Mouse (Mus musculus) CD4-positive helper T cell, adult 2 months (primary cell): ENCODE data around the gene Elobl.
"Not testable (repeated sequence)": the region's sequence is repeated elsewhere in the genome, so short reads cannot be mapped to it uniquely, and the experiment has no call there.

Experiments
- DNase-seq: peaks from one replicate; pipeline ENCODE4 v3.0.0-alpha.2; 2012; ENCODE audit warnings: low read depth, missing footprints, low spot score

Elobl gene

DNA sequence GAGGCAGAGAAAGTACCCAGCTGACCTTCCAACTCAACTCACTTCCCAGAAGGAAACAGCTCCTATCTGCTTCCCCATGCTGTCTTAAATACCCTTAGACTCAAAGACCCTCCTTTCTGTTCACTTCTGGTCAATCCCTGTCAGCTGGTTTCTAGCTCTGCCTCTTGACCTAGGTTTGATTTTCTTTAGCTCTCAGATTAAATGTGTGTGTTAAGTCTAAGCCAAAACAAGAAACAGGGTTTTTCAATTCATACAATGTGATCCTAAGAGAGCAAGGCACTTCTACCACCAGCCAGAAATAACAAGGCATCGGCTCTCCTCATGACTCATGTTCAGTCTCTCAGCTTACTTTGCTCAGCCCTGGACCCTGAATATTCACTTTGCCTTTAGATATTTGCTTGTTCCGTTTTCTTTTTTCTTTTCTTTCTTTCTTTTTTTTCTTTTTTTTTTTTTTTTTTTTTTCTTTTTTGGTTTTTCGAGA, at the start of gene Elobl:
Gene Elobl (minus strand): TSS at position 51 of the 481 bp plus-strand sequence.
- no peak for DNase-seq

DNA sequence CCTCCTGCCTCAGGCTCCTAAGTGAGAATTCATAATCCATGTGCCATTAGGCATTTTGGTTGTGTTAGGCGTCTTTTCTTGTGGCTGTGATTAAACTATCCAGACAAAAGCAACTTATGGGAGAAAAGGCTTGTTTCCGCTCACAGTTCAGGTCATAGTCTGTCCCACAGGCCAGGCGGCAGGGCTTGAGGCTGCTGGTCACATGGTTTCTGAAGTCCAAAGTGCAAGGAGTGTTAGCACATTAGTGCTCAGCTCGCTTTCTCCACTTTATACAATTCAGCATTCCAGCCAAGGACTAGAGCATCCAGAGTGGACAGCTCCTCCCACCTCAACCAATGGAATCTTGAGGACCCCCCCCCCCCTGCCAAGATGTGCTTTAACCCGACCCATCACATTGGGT, 45.5 kb upstream of the Elobl start:
- no peak for DNase-seq

DNA sequence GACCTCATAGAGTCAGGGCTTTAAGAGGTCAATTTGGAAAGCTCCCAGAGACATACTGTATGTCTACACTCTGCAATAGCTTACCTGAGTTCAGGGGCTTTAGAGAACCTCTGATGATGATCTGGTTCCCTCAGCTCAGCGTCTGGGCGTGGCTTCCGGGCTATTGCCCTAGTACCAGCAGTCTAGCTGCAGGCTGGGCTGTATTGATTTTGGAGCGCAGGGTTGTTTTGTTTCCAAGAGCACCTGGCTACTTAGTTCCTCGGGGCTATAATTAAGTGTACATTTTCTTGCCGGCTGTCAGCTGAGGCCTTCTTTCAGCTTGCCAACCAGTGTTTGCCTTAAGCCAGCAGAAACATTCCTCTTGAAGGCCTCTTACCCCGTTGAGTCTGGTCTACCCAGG, 42.8 kb upstream of the Elobl start:
- DNase-seq = no peak

DNA sequence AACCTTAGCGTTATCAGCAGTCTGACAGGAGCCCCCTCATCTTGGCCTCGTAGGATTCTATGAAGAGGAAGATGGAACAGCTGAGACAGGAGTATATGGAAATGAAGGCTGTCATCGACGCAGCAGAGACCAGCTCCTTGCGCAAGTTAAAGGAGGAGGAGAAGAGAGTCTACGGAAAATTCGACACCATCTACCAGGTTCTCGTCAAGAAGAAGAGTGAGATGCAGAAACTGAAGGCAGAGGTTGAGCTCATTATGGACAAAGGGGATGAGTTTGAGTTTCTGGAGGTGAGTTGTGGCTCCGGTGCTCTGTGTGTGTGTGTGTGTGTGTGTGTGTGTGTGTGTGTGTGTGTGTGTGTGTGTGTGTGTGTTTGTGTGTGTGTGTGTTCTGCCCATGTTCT, 42.3 kb upstream of the Elobl start:
- DNase-seq = no peak

DNA sequence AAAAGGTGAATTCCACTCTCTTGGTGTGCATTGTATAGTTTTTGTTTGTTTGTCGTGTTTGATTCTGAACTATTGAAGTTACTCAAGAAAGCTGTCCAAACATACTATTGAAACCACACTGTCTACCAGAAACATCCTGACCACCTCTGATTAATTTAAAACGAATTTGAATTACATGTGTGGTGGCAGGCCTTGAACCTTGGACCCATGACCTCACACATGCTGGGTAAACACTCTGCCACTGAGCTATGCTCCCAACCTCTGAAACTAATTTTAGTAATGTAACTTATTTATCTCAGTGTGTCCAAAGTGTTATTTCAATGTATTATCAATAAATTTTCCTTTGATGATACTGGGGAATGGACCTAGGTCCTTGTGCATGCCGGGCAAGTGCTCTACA, 40.9 kb upstream of the Elobl start:
- DNase-seq = no peak

DNA sequence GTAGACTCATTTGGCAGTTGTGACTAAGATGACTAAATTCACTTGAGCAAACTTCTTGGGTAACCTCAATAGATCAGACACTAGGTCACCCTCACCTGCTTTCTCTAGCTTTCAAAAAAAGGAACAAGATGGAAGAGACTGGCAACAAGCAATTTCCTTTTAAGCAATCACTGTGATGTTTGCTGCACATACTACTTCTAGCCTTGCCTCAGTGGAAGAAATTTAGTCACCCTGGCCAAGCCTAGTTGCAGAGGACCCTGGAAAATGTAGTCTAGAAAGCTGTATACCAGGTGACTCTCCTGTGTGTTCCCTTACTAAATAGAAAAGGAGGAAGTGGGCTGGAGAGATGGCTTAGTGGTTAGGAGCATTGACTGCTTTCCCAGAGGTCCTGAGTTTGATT, 39.7 kb upstream of the Elobl start:
- DNase-seq = no peak

DNA sequence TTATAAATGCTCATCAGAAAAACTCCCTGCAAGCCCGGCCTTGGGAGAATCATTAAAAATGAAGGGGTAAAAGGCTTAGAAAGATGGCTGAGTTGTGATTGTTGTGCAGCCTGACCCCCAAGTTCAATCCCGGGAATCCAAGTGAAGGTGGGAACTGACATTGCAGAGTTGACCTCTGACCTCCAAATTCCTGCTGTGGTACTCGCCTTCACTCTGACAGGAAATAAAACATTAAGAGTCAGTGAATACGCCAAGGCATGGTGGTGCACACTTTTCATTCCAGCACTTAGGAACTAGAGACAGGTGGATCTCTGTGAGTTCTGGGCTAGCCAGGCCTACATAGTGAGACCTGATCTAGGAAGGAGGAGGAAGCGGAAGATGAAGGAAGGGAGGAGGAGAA, 38.7 kb upstream of the Elobl start:
- no peak for DNase-seq

DNA sequence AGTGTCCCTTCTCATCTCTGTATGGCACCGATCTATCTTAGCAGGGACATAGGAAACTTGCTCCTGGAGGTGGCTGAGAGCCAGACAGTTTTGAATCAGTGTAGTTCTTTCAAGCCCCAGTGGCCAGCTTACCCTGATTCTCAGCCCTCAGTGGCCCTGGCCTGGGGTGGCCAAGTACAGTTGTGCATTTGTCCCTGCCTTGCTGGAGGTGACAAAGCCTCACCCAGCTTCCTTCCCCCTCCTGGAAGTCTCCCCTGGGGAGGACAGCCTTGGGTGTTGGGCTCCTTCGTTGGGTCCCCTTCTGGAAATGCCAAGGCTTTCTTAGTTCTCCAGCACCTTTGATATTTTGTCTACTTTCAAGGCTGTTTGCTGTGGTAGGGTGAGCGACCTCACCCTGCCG, 37.0 kb upstream of the Elobl start:
- no peak for DNase-seq

DNA sequence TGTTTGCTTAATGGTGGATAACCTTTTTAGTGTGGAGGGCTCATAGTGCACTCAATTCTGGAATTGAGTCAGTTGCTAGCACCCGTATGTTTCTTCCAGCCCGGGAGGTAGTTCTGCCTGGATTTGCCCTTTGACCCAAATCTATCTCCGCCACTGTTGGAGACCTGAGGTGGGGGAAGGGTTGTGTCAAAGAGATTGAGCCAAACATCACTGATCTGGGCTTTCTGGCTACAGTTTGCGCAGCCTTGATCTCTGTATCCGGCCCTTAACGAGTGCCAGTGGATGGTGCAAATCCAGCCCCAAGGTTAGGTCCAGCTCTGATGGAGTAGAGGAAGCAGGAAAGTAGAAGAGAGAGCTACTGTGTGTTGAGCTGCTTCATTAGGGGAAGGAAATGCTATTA, 36.3 kb upstream of the Elobl start:
- DNase-seq = no peak

DNA sequence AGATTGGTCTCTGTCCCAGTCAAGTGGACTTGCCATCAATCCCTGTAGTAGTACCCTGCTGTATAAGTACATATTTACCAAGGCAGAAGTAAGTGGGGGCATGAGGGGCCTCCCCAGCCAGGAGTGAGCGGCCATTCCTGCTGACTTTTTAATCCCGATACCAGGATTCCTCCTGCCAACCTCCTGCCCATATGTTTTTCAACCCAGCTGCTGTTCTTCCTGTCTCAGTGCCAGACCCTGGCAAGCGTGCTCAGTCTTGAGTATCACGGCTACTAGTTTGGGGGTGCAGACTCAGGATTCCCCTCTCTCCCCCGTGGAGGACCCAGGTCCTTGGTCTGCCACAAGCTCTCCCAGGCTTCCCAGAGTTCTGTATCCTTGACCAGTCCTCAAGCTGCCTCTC, 35.9 kb upstream of the Elobl start:
- DNase-seq = no peak

DNA sequence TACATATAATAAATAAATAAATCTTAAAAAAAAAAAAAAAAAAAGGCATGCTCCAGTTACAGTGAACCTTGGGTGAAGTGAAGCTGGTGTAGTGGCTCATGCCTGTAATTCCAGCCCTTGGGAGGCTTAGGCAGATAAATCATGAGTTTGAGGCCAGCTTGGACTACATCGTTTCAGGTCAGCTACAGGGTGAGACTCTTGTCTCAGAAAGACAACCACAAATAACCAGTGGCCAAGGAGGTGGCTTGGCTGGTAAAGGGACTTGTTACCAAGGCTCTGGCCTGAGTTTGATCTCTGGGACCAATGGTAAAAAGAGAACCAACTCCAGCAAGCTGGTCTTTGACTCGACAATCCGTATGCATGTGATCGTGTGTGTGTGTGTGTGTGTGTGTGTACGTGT, 35.3 kb upstream of the Elobl start:
- DNase-seq = no peak

DNA sequence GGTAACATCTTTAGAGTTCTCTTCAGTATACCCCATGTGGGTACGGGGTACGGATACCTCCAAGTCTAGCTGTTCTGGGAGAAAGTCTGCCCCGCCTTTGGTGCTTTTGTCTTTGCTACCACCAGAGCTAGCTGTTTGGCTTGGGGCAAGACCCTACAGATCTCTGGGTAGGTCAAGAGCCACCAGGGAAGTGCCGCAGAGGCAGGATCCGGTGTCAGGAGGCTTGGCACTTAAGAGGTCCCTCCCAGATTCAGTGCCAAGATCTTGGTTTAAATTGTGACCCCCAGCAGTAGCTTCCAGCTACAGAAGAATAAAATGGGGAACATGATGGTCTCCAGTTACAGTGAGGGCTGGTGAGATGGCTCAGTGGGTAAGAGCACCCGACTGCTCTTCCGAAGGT, 34.8 kb upstream of the Elobl start:
- no peak for DNase-seq

DNA sequence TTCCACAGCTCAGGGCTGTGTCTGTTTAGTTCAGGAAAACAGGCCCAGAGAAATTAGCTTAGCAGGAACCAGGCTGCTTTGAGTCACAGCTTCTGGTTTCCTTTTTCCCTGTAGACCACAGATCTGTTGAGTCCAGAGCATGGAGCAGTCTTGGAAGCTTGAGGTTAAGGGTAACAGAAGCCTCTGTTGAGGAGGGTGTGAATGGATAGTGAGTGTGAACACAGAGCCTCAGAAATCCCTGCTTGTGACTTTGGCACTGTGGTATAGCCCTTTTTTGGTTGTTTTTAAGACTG, 33.7 kb upstream of the Elobl start:
- peak; percentile 22 for DNase-seq

DNA sequence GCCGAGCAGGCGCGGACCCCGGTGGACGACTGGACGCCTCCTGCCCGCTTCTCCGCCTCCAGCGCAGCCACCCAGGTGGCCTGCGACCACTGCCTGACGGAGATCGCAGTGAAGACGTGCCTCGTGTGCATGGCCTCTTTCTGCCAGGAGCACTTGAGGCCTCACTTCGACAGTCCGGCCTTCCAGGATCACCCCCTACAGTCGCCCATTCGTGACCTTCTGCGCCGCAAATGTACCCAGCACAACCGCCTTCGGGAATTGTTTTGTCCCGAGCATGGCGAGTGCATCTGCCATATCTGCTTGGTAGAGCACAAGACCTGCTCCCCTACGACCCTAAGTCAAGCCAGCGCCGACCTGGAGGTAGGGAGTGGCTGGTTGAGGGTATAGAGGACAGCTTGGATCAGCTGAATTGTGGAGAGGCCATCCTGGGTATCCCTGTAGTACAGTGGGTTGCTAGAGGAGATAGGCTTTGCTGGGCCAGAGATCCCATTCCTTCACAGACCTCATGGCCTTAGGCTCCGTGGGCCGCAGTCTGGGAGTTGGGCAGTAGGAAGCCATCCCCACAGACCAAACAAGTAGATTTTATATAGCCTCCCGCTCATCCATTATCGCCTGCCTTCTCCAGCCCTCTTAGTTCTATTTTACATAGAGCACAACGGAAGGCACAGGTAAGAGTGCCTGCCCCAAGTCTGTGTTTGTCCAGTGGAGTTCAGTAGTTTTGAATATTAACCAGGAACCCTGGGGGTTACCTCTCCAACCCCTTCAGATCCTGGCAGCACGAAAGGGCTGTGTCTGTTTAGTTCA, 33.2 kb upstream of the Elobl start:
- peak; percentile 18 for DNase-seq

DNA sequence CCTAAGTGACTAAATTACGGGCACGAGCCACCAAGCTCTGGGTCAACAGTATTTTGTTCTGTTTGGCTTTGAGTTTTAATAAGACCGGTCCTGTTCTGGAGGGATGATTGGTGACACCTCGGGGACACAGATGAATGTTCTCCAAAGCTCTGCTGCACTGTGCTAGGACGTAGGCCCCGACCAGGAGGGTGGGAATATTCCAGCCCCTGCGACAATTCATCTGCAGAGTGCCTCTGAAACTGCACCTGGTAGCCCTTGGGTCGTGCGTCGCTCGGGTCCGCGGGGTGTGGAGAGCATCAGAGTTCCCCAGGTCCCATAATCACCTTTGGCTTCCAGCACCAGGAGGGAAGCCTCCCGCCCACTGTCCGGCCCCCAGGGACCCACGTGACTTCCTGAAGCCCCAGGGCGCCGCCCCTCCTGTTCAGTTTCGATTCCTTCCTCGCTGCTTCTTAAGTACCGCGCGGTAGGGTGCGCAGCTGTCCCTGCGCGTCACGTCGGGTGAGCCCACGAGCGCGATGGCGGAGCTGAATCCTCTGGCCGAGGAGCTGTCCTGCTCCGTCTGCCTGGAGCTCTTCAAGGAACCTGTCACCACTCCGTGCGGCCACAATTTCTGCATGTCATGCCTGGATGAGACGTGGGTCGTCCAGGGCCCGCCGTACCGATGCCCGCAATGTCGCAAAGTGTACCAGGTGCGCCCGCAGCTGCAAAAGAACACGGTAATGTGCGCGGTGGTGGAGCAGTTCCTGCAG, 32.4 kb upstream of the Elobl start, which contains the start of gene Trim25:
Gene Trim25 (plus strand): TSS at position 403 of the 749 bp plus-strand sequence.
- DNase-seq = peak; percentile 96

DNA sequence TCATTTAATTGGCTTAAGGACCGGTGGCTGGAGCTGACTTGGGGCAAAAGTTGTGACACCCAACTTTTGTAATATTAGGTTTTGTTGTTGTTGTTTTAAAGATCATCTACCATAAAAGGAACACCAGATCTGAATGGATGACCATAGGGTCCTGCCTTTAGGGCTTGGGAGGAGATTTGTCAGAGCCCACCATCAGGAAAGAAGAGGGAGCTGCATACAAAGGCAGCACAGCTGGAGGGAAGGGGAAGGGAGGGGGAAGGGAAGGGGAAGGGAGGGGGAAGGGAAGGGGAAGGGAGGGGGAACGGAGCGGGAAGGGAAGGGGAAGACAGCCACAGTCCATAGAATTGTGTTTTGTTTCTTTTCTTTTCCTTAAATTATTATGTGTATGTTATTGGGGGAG, 31.7 kb upstream of the Elobl start:
- no peak for DNase-seq

DNA sequence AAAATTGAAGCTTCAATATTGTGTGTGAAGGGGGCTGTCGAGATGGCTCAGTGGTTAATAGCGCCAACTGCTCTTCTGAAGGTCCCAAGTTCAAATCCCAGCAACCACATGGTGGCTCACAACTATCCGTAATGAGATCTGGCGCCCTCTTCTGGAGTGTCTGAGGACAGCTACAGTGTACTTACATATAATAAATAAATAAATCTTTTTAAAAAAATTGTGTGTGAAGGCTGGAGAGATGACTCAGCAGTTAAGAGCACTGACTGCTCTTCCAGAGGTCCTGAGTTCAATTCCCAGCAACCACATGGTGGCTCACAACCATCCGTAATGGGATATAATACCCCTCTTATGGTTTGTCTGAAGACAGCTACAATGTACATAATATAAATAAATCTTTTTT, 30.6 kb upstream of the Elobl start:
- DNase-seq = not testable (repeated sequence)

DNA sequence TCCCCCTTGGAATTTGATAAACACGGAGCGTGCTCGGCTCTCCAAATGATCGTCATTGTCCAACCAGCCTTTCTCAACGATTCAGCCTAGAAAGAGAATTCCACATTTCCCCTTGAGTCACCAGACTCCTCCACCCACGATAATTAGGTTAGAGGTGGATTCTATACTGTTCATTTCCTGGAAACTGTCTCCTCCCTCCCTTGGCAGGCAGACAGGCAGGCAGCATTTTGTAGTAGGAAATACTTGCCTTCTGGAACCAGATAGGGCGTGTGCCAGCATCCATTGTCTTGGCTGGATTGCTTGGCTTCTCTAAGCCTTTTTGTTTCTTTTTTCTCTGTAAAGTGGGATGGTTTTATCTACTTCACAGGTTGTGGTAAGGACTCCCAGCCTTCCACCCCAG, 29.7 kb upstream of the Elobl start:
- DNase-seq = no peak

DNA sequence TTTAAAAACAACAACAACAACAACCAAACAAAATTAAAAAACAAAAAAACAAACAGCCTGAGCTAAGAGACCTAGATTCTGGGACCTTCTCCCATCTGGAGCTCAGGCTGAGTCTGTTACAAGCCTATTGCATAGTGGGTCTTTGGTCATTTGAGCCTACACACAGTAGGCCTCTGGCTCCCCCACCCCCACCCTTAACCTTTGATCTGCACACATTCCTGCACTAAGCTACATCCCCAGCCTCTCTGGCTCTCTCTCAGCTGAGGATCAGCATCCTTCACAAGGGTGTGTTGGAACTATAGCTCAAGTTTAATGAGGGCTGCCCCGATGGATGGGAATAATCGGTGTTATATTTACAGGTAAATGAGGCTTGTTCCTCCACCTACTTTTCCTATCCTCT, 28.9 kb upstream of the Elobl start:
- no peak for DNase-seq

DNA sequence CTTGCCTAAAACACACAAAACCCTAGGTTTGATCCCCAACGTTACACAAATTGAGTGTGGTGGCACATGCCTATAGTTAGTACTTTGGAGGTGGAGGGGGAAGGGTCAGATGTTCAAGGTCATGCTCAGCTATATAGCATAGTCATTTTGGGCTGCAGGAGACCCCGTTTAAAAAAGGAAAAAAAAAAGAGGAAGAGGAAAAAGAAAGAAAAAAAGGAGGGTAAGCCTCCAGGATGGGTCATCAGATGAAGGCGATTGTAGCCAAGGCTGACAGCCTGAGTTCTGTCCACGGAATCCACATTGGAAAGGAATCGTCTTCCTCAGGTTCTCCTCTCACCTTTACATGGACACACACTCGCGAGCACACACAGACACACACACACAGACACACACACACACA, 27.8 kb upstream of the Elobl start:
- DNase-seq = no peak

DNA sequence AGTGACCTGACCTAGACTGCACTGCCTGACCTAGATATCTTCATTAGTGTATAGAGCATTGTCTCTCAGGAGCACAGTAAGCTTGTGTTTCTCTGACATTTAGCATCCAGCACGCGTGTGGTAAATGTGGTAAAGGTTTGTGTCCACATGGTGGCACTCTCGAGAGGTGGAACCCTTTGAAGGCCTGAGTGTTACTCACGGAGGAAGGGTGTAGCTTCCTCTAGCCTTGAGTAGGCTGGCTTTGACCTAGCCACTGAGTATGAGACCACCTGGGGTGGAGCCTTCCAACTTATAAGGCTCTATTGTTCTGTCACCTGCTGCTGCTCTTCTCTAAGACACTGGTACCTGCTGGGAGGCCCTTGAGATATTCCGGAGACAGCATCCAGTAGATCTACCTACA, 26.9 kb upstream of the Elobl start:
- DNase-seq = peak; percentile 84

DNA sequence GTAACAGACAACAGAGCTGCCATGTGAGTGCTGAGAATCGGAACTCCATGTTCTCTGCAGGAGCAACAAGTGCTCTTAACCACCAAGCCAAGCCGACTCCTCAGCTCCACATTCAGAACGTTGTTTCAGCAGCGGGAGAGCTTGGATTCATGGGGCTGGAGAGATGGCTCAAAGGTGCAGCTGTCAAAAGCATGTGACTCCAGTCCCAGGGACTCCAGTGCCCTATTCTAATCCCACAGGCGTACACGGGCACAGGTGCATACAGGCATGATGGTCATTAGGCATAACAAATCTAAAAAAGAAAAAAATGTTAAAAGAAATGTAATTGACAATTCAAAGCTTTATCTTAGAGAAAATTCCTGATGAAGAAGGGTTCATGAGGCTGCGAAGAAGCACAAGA, 26.5 kb upstream of the Elobl start:
- no peak for DNase-seq

DNA sequence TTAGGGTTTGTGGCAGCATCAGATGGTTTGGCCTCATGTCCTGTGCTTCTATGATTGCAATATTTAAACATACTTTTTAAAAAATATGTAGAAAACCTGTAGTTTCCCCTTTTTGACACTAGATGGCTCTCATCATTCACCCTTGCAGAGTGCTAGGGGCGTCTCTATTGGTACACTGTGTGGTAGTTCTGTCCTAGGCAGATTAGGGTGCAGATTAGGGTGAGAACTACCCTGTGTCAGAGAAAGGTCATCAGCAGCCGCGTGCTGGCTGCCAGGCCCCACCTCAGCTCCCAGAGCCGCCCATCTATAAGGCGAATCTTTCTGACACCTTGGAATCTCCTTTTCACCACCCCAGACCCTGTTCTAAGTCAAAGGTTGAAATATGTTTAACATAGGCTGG, 22.8 kb upstream of the Elobl start:
- peak; percentile 63 for DNase-seq
